Mouse (Mus musculus) megakaryocyte-erythroid progenitor cell, adult 5 weeks (primary cell): Measurements from ENCODE around the gene Ms4a6d. TPM values are rescaled to one million over a fixed set of nuclear protein-coding genes. Genes with fewer than 3 reads are reported as not detected.

Experiments used
- polyA plus RNA-seq: library from polyadenylated mRNA; stranded (reverse); fragments of >175 nt; gene quantifications from 2 replicates; pipeline ENCODE4 v1.2.3, GENCODE M21; 2012

The Ms4a6d gene
- 0.04 and 0.34 TPM in 2 replicates for polyA plus RNA-seq

DNA sequence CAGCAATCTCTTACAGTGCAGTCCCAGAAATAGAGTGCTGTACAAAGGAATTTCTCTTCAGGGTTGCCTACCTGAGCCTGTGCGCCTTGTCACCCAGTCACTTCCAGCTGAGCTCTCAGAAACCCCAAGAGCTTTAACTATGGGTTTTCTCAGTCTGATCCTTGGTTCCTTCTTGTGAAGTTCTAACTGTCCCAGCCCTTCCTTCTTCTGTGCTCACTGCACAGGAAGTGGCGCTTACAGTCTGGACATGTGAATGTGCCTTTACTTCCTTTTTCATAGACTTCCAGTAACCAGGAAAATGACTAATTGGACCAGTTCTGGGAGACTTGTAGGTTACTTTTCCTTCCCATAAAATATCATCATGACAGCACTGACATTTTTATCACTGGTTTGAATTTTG is at the start of gene Ms4a6d:
TSS of gene Ms4a6d (minus strand) at position 247 of the 400 bp plus-strand sequence.

DNA sequence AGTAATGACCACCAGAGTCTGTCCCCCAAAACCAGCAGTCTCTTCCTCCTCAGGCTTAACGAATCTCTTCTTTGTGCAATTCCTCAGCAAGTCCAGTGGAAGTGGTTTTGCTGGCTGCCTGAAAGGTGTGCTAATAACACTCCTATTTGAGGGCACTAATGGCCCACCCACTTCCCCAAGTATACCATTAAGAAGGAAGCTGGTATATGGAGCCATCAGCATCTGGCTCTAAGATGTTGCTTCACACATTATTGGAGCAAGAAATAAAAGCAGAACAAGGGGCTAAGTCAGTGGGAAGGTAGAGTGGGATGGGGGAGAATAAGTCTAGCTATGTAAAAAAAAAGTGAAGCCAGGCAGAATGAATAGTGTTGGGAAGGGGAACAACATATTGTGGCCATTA is 36.1 kb upstream of the Ms4a6d start, which contains the start of gene Ms4a3:
TSS of gene Ms4a3 (minus strand) at position 120 of the 400 bp plus-strand sequence.

DNA sequence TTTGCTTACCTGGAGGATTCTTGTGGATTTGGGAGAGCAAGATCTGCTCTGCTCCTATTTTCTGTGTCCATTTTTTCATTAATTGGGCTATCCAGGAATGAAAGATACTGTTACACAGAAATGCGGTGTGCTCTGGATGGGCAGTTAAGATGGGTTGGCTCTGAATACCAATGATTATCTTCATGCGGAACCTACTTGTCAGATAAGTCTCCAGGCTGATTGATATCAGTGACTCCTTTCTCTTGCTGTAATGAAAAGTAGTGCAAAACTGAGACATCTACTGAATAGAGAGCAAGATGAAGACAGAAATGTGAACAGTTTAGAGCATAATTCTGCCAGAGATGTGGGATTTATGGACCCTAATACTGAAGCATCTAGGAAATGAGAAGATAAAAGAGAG is 18.9 kb upstream of the Ms4a6d start, which contains the start of gene Ms4a2:
TSS of gene Ms4a2 (minus strand) at position 169 of the 400 bp plus-strand sequence.

Other genes starting within 250 kb of the Ms4a6d start
- gene Ms4a4a, start 229.3 kb downstream of the Ms4a6d start, polyA plus RNA-seq = 0.11 TPM in 1 of 2 replicates, not detected in the other
- 0.26 and 1.0 TPM in 2 replicates for gene Ms4a4c, start 200.1 kb downstream of the Ms4a6d start, polyA plus RNA-seq
- gene Ms4a4b, start 161.3 kb downstream of the Ms4a6d start, polyA plus RNA-seq = 3.5 and 4.9 TPM in 2 replicates
- gene Ms4a6c, start 135.5 kb downstream of the Ms4a6d start, polyA plus RNA-seq = 13.9 and 20.2 TPM in 2 replicates
- not detected in 2 replicates for gene Gm8369, start 118.9 kb downstream of the Ms4a6d start, polyA plus RNA-seq
- gene Ms4a6b, start 88.3 kb downstream of the Ms4a6d start, polyA plus RNA-seq = 1.8 and 2.7 TPM in 2 replicates
- not detected in 2 replicates for gene Ms4a4d, start 68.0 kb downstream of the Ms4a6d start, polyA plus RNA-seq
- gene Ms4a2, start 18.9 kb upstream of the Ms4a6d start, polyA plus RNA-seq = 0.68 and 0.94 TPM in 2 replicates
- gene Ms4a3, start 36.0 kb upstream of the Ms4a6d start, polyA plus RNA-seq = 26.2 and 44.0 TPM in 2 replicates
- not detected in 2 replicates for gene Oosp2, start 55.7 kb upstream of the Ms4a6d start, polyA plus RNA-seq
- gene Oosp1, start 86.3 kb upstream of the Ms4a6d start, polyA plus RNA-seq = 0.11 and 0.26 TPM in 2 replicates
- not detected in 2 replicates for gene Oosp3, start 92.2 kb upstream of the Ms4a6d start, polyA plus RNA-seq
- not detected in 2 replicates for gene Gif, start 142.7 kb upstream of the Ms4a6d start, polyA plus RNA-seq
- 19.4 and 19.9 TPM in 2 replicates for gene Mrpl16, start 165.5 kb upstream of the Ms4a6d start, polyA plus RNA-seq
- 8.1 and 15.3 TPM in 2 replicates for gene Stx3, start 214.6 kb upstream of the Ms4a6d start, polyA plus RNA-seq
- gene Olfr1417, start 234.4 kb upstream of the Ms4a6d start, polyA plus RNA-seq = not detected in 2 replicates